Mouse (Mus musculus) kidney, adult 2 months (tissue): ENCODE results near the gene Abi2.

Source experiments
- CTCF ChIP-seq: fragments of 200-500 bp; conservative IDR thresholded peaks from 2 replicates; pipeline ENCODE4 v1.5.1; 2011; ENCODE audit warnings: low read depth, mild to moderate bottlenecking, control low read depth, low read length, moderate library complexity, mixed read lengths; ENCODE audit not compliant: insufficient read depth, insufficient read length
- POLR2A ChIP-seq: fragments of 200-500 bp; IDR thresholded peaks from one replicate; pipeline ENCODE4 v1.6.1; 2011; ENCODE audit warnings: low read depth, low read length, control low read depth

GRCm38 (mm10) chr1:60408501-60409167 is 785 bp upstream of the Abi2 start:
- no peak for TF ChIP-seq CTCF
- no peak for TF ChIP-seq POLR2A
